Mouse (Mus musculus) cerebellum, adult 2 months (tissue): ENCODE data around the gene Fli1.

Source experiments
- CTCF ChIP-seq: fragments of 200-500 bp; IDR thresholded peaks from 2 replicates; pipeline ENCODE4 v1.5.1; 2011; ENCODE audit warnings: low read depth, mild to moderate bottlenecking, control low read depth, low read length, moderate library complexity, borderline replicate concordance; ENCODE audit not compliant: insufficient read depth
- POLR2A ChIP-seq: fragments of 200-500 bp; IDR thresholded peaks from 2 replicates; pipeline ENCODE4 v1.6.1; 2011; ENCODE audit warnings: low read length, control low read depth, borderline replicate concordance; ENCODE audit not compliant: insufficient read depth

DNA sequence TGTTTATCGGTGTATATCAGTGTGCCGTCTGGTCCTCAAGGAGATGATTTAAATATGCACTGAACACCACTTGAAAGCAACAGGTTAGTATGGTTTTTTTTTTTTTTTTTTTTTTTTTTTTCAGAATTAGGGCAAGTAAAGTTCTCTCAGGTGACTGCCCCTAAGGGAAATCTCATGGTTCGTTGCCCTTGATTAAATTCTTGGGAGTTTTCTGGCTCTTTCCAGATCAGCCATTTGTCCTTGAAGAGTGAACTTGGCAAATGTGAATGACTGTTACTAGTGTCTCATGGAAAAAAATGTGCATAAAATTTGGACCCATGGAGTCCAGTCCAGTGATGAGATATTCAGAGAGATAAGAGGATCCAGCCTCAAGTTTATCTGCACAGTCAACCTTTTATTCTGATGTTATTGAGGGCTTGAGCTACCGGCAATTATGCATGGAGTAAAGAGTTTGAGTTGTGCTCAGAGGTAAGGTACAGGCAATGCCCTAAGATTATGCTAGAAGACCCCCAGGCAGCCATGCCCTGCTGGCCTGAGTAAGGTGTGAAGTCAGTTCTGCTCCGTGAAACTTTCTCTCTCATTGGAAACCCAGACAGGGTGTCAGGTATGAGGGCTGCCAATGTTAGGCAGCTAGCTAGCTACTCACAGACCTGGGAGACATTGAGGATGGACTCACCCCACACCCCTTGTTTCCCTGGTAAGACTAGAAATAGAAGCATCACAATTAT is 165.6 kb downstream of the Fli1 start:
- TF ChIP-seq CTCF (no peak), POLR2A (no peak)
